Mouse (Mus musculus) heart, adult 8-10 months (tissue): ENCODE measurements around the gene Rgmb. TPM values are rescaled to one million over a fixed set of nuclear protein-coding genes. Genes with fewer than 3 reads are reported as not detected.
A peak's percentile ranks its signal among the peaks of the same experiment; 100 is the strongest.

Experiments used
- DNase-seq: peaks from one replicate; pipeline ENCODE4 v3.0.0; 2022; ENCODE audit warnings: low spot score
- total RNA-seq, 4 experiments: library from RNA; stranded (reverse); gene quantifications; 2 replicates each; pipeline ENCODE4 v1.2.4; 2022

The Rgmb gene
- total RNA-seq, 4 experiments from 2014 or later: 19.4 to 23.3 (median 22.8) TPM

DNA sequence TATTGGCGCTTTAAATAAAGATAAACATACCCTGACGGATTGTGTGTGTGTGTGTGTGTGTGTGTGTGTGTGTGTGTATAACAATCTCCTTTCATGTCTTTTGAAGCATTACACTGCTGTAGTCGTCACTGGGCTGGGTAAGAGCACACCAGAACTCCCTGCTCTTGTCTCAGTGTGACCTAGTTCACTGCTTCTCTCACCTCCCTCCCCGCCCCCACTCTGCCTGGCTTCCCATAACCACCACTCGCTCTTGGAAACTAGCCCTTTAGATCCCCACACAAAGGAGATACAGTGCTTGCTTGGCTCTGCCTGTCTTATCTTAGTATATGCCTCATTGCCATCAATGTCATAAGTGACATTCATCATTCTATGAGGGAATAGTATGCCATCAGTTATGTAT is 54.5 kb downstream of the Rgmb start:
- DNase-seq: no peak

DNA sequence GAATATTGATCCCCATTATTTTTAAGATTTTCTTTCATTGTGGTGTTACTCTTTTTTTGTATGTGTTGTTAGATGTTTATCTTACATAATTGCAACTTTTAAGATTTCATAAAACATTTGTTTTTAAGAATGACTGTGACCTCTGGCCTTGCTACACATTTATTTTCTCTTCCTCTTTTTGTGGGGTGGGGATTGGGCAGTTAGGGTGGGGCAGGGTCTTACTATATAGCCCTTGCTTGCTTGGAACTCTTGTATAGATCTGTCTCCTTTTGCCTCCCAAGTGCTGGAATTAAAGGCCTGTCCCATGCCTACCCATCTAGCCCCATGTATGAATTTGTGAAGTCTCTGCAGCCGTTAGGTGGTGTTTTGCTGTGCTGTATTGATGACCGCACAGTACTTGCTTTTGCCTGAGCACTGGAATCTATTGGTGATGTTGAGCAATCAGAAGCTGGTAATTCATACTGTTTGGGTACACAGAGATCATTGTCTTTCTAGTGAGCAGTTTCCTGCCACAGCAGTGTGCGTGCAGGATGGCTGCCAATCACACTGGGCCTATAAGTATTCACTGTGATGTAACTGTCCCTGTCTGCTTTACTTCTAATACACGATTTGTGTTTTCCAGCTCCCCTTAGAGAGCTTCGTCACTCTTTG is 56.1 kb downstream of the Rgmb start:
- no peak for DNase-seq

DNA sequence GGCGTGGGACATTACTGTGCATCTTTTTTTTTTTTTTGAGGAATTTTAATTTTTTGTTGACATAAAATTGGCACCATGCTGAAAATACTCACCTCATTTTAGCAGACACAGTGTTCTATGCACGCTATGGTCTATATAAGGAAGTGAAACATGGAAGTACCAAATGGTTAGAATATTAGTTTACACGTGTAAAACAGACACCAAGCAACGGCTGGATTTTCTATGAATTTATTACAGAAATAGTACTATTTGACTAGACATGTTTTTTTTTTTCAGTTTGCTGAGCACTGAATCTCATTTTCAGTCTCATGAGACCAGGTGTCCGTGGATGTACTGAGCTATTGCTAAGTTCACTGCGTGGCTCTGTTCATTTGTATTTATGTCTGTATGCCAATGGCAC is 56.9 kb downstream of the Rgmb start:
- no peak for DNase-seq

DNA sequence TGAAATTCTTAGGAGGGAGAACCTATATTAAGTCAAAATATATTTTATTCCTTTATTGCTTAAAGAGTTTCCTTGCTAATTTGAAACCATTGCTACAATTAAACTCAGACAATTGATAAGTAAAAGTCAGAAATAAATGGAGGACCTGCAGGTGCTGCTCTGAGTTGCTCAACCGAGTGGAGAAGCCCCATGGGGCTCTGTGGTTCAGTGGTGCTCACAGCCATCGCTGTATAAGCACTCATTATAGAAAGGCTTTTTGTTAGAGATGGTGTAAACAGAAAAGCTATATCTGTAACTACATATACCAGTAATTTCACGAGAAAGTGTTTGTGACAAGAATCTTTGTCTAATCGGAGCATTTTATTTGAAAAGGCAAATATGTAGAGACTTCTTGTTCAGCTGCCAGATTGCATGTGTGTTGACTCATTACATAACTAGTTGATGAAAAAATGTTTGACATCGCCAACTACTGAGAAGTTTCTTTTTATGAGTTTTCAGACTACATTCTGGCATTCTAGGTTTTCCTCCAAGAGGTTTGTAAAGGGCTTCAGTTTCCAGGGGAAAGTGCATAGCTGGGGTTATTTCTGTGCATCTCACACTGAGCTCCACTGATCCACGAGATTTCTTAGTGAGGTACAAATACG is 61.6 kb downstream of the Rgmb start:
- peak; percentile 11 for DNase-seq

DNA sequence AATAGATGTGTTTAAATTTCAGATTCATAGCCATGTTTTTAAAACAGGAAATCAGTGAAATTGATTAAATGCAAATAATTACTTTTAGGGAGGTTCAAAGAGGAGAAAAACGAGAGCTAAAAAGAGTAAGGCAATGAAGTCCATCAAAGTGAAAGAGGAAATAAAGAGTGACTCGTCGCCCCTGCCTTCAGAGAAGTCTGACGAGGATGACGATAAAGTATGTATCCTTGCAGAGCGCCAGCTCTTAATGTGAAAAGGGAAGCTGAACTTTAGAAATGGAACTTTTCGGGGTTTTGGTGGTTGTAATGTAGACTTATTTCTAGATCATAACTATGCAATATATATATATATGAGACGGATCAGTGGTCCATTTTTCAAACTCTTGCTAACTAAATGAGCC is 69.6 kb downstream of the Rgmb start:
- DNase-seq: no peak

Other genes with a start within 250 kb of the Rgmb start
- gene Chd1, start 126.1 kb downstream of the Rgmb start, total RNA-seq: 10 to 100 TPM; 14.0 to 16.8 (median 15.8) TPM